Mouse (Mus musculus) inflammation-experienced regulatory T-cells, adult 6 months (primary cell): ENCODE measurements around the gene Rnft2. TPM values are rescaled to one million over a fixed set of nuclear protein-coding genes. Genes with fewer than 3 reads are reported as not detected.

Source experiments
- ATAC-seq: one replicate; pipeline ENCODE4 v1.8.0; 2017
- polyA plus RNA-seq, 3 experiments: library from polyadenylated mRNA; unstranded; fragments of 100-300 nt; shearing (Covaris generic); gene quantifications; one replicate each; pipeline ENCODE4 v1.2.1; 2017

Gene Rnft2
- polyA plus RNA-seq, 3 experiments from 2014 or later, result not detected

DNA sequence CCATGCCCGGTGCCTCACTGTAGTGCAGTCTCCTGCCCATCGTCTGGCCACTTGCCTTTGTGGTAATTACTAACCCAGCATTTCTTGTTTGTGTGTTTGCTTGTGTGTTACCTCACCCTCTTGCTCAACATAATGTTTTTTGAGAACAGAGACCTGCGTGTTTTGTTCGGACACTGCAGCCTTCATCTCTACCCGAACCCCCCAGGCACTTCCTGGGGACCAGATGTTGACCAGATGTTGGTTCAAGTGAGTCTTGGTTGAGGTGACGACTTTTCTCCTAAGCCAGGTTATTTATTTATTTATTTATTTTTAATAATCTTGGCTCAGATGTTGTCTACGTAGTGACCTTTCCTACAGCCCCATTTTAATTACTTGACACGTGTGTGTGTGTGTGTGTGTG is 2.5 kb upstream of the Rnft2 start:
- no peak for ATAC-seq

DNA sequence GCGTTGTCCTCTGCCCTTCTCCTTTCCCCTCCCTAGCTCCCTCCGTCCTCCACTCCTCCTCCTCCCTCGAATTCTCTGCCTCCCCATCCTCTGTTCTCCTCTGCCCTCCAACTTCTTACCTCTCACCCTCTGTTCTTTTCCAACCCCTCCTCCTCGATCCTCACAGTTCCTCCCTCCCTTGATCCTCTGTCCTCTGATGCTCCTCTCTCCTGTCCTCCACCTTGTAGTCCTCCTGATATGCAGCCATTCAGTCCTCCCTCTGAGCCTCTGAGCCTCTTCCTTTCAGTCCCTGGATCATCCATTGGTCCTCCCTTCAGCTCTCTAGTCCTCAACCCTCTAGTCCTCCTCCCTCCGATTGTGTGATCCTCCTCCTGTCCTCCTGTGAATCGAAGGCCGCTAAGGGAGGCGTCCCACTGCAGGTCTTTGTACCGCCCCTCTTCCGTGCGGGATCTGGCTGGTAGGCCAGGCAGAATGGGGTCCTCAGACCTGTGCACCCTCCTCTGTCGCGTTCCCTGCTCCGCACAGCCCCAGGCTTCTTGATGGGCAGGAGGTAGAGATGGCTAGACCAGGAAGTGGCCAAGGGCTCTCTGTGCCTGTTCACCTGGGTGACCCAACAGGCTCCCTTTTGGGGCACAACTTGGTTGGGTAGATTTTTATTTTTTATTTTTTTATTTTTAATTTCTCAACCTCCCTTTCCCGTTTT is 841 bp upstream of the Rnft2 start:
- peak; percentile 5 for ATAC-seq

DNA sequence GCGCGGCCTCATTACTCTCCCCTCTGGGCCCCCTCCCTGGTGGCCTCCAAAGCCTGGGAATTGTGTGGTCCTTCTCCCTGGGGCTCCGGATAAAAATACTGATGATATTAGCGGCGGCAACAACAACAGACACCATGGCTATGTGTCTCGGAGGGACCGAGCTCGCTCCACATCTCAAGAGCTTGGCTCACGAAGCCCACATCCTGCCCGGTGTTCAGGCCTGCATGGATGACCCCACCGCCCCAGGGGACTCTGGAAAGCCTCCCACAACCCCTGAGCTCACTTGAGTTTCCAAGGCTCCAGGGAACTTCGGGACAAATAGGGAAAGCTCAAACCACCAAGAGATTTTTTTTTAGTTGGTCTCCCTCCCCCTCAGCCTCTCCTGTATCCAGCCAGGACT is 5.2 kb downstream of the Rnft2 start:
- ATAC-seq, result no peak

- ATAC-seq, result no peak
Observed at GRCm38 (mm10) chr5:118236891-118237290, 8.0 kb downstream of the Rnft2 start.

DNA sequence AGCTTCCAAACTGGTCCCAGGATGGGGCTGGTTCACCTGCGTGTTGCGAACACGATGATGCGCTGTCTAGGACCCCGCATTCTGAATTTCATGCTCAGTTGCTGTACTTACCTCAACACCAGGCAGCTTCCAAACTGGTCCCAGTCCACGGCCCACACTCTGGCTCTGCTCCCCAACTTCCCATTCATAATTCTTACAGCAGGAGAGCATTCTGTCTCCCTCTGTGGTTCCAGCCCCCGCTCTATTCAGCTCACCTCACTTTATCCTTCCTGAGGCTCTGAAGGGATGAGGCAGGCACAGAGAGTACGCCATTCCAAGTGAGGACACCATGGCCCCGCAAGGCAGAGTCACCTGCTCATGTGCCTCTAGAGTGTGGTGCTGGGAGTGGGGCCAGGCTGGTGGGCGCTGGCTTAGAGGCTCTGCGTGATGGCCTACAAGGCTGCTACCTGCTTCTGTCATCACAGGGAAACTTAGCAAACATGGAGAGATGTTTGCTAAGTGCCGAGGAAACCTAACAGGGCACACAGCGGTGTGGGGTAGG is 14.8 kb downstream of the Rnft2 start:
- ATAC-seq, result no peak

GRCm38 (mm10) chr5:118223142-118223757 is 21.7 kb downstream of the Rnft2 start:
- no peak for ATAC-seq

DNA sequence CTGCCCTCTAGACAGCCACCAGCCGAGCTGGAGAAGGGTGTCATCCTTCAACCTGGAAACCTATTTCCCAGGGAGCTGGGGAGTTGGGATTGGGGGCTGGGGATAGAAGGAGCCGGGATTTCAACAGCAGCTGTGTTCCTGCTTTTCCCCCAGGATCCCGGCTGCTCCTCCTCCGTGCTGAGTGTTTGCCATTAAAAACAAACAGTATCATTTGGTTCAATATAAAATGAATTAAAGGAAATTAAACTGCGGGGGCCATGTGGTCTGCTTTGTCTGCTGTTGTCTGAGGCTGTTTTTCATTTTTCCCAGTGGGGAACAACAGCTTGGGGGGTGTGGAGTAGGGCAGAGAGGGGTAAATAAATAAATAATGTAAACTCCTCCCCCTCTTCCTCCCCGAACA is 27.5 kb downstream of the Rnft2 start:
- no peak for ATAC-seq

DNA sequence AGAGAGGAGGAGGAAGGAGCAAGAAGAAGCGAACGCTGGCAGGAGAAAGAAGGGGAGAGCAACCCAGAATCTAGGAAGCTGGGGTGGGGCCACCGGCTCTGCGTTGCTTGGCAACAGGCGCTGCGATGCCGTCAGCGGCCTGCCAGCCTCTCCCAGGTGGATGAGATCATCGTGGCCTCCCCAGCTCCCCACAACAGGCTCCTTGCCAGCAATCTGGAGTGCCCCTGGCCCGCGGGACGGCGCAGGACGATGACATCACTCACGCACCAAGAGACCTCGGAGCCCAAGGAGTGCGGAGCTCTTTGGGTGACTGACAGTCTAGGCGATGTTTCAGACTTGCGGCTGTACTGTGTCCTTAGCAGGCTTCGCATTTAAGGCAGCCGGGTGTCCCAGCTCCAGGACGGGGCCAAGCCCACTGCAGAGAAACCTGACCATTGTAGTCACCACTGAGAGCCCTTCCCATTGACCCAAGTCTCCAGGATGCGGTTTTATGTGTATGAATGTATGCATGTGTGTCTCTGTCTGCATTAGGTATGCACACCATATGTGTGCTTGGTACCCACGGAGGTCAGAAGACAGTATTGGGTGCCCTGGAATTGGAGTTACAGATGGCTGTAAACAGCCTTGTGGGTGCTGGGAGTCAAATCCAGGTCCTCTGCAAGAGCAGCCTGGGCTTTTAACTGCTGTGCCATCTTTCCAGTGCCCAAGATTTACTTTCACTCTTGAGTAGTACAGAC is 30.3 kb downstream of the Rnft2 start:
- ATAC-seq, result no peak

DNA sequence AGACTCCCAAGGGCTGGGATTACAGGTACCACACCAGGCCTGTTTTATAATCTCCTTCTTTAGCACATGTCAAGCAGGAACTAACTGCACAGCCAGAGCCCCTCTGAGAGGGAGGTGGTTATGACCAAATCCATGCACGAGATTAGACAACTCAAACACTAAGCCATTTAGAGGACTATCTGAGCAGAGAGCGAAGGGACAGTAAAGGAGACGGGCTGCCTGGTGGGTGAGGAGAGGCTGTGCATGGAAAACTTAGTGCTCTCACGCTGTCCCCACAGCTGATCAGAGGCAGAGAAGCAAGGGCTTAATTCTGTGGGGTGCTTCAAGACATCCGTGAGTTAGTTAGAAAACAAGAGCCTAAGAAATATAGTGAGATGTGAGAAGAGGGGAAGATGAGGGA is 30.9 kb downstream of the Rnft2 start:
- ATAC-seq, result no peak

GRCm38 (mm10) chr5:118205852-118206251 is 39.1 kb downstream of the Rnft2 start:
- ATAC-seq, result no peak

GRCm38 (mm10) chr5:118204675-118205440 is 40.1 kb downstream of the Rnft2 start:
- no peak for ATAC-seq

DNA sequence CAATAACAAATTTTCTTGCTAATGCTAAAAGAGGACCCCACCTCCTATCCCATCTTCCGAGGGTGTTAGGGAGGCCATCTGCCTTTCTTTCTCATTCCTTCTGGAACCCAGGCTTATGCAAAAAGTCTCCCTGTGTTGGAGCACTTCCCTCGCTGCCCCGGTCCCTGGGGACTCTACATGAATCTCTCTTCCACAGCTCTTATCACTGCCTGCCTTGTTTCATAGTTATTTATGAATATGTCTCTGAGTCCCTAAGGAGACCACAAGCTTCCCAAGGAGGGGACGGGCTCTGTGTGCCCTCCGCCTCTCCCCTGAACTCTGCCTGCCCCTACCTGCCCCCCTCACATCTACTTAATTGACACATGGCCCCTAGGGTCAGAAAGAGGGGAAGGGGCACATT is 45.2 kb downstream of the Rnft2 start:
- no peak for ATAC-seq

GRCm38 (mm10) chr5:118197421-118197820 is 47.5 kb downstream of the Rnft2 start:
- ATAC-seq, result no peak

DNA sequence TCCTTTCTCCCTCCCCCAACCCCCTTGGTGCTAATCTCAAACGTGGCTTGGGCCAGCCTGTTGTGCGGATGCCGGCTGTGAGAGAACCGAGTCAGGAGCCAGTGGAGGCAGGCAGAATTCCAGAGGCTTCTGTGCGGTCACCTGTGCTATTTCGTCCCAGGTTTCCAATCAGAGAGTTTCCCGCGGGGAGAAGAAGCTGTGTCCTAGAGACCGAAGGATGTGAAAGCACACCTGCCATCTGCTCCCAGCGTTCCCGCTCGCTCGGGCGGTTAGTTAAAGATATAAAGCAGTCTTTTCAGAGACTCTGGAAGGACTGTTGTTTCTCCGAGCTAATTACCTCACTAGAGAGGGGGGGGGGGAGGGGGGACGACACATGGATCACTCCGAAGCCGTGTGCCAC is 52.7 kb downstream of the Rnft2 start:
- ATAC-seq, result no peak

DNA sequence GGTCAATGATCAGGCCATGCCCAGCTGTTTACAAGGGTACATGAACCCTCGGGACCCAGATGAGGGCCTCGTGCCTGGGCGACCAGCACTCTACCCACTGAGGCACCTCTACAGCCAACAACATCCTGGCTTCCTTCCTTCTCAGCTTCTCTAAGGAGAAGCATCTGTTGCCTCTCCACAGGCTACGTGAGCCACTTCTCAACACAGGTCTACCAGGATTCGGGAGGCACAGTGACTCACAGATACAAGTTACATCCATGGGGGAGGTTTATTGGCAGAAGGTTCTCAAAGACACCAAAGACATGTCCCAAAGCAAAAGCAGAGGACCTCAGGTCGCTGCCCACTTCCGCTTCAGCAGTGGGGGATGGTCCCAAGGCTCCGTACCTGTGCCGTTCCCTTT is 54.4 kb downstream of the Rnft2 start:
- no peak for ATAC-seq

- ATAC-seq, result no peak
Observed at GRCm38 (mm10) chr5:118188356-118188755, 56.6 kb downstream of the Rnft2 start.

GRCm38 (mm10) chr5:118186903-118187633 is 57.8 kb downstream of the Rnft2 start:
- ATAC-seq, result no peak

DNA sequence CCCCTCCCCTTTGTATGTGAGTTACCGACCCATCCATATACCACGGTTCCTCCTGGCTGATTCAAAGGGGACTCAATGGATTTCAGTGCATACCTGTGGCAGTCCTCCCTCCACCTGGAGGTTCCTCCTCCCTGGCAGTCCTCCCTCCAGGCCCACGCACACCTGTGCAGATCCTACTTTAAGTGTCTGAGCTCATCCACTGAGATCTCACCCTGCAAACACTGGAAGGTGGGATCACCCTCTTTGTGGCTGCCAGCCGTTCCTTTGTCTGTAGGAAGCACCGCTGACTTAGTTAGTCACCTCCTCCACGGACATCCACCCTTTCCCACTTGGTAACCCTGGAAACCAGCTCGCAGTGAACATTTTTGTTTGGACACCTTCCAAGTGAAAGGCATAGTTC is 67.3 kb downstream of the Rnft2 start:
- no peak for ATAC-seq

DNA sequence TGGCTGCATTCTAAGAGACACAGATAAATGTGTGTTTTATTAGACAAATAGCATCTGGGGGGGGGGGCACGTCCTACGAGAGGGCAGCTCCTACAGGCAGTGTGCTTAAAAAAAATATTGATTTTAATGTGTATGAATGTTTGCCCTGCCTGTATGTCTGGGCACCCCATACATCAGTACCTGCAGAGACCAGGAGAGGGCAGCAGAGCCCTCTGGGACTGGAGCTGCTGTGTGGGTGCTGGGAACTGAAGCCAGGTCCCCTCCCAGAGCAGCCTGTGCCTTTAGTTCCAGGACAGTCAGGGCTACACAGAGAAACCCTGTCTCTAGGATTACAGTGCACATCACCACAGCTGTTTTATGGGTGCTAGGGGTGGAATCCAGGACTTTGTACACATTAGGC is 69.8 kb downstream of the Rnft2 start:
- ATAC-seq, result no peak

- no peak for ATAC-seq
Observed at GRCm38 (mm10) chr5:118174310-118175009, 70.5 kb downstream of the Rnft2 start.

GRCm38 (mm10) chr5:118172078-118172723 is 72.7 kb downstream of the Rnft2 start:
- ATAC-seq, result peak; percentile 74
